Mouse (Mus musculus) urinary bladder, postnatal 10 days (tissue): ENCODE data around the gene Tex2.
A peak's percentile ranks its signal among the peaks of the same experiment; 100 is the strongest.
"Not testable (repeated sequence)": the region's sequence is repeated elsewhere in the genome, so short reads cannot be mapped to it uniquely, and the experiment has no call there.

Source experiments
- DNase-seq: peaks from one replicate; pipeline ENCODE4 v3.0.0; 2022; ENCODE audit warnings: low spot score

Gene Tex2

GRCm38 (mm10) chr11:106618768-106619167 lies 5.5 kb upstream of the Tex2 start:
- DNase-seq, result not testable (repeated sequence)

- no peak for DNase-seq
These were observed 4.8 kb upstream of the Tex2 start for GRCm38 (mm10) chr11:106617821-106618580.

DNA sequence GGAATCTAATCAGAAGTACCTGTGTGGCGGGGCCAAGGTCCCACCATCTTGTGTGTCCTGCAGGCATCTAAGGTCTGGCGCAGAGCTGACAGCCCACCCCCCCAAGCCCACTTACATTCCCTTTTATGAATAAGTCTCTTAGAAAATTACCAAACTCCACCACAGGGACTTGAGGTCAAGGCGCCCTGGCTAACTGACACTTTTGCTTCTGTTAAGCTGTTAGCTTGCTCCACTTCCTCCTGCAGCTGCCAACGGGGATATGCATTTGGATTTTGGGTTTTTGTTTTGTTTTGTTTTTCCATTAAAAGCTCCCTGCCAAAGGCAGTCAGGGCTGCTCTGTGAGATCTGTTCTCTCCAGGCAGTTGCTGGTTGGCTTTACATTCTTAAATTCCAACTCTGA lies 2.3 kb upstream of the Tex2 start:
- DNase-seq, result no peak

DNA sequence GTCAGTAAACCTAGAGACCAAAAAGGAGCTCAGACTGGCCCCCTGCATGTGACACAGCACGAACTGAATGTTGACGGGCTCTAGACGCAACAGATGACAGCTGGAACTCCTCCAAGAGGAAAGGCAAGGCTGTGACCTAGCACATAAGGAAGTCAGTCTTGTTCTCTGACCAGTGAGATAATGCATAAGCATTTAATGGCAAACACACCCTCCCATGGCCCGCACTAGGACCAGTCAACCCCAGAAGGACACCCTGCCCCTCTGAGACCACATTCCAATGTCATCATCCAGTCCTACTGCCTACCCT lies 1.1 kb upstream of the Tex2 start:
- no peak for DNase-seq

DNA sequence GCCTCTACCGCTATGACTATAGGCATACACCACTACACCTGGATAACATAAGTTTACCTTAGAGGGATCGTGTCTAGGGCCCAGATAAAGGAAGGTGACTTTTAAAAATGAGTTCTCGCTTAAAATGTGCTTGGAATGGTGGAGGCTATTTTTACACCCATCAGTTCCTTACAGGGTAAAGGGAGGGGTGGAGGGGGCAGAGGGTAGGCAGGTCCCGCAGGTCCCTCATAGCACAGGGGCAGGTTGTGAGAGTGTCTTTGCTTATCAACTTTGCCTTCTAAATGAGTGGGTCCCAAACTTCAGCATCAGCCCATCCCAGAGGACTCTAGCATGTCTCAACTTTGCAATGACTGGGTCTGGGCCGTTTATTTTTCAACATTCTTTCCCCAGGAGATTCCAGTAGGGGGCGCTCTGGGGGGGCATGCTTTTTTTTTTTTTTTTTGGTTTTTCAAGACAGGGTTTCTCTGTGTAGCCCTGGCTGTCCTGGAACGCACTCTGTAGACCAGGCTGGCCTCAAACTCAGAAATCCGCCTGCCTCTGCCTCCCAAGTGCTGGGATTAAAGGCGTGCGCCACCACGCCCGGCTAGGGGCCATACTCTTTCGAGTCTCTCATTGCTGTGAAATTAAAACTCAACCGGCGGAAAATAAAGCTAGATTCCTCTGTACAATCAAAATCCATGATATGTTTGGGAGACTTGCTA lies 565 bp upstream of the Tex2 start:
- DNase-seq, result no peak

DNA sequence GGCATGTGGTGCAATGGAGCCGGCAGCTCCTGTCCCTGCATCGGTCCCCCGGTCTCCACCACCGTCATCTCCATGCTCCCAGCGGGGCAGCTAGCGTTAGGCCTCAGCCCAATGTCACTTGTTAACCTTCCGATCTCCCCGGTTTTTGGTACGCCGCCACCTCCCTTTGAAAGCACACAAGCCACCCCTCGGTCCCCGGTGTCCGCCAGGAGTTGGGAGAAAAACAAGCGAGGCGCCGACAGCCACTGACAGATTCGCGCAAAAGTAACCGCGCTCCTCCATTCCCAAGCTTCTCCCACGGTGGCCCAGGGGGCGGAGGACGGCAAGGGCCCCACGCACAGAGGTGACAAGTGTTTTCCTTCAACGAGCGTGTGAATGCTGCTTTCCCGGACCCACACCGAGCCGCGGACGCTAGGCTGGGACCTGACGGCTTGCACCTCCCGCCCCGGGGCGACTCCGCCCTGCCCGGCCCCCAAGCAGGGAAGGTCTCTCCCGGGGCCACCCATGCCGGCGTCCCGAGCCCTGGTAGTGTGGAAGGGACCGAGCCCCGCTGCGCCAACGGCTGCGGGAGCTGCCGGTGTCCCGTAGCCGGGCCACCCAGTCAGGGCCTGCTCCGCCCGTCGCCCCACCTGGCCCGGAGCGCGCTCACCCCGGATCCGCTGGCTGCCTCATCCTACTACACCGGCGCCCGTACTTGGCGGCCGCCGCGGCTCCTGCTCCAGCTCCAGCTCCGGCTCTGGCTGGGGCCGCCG lies 838 bp downstream of the Tex2 start:
- DNase-seq, result peak; percentile 14

- DNase-seq, result no peak
These were observed 3.5 kb downstream of the Tex2 start for GRCm38 (mm10) chr11:106609731-106610130.

GRCm38 (mm10) chr11:106607316-106607715 lies 5.9 kb downstream of the Tex2 start:
- no peak for DNase-seq

- no peak for DNase-seq
These were observed 7.2 kb downstream of the Tex2 start for GRCm38 (mm10) chr11:106606042-106606441.

- no peak for DNase-seq
These were observed 10.0 kb downstream of the Tex2 start for GRCm38 (mm10) chr11:106603230-106603629.

DNA sequence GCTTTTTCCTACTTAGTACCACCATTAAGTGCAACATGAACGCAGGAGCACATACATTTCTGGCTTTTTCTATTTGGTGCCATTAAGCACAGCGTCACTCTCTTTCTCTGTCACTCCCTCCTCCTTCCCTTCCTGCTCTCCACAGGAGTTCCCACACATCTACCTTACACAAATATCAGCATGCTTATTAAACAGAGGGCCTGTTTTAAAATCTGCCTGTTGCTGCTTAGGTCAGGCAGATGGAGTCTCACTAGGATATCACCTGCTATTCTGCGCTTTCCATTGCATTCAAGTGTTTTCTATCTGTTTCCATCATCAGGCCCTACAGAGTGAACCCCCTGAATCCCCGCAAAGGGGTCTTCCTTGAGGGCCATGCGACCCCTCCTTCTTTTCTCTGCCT lies 13.1 kb downstream of the Tex2 start:
- no peak for DNase-seq

- DNase-seq, result no peak
These were observed 13.9 kb downstream of the Tex2 start for GRCm38 (mm10) chr11:106599345-106599744.

DNA sequence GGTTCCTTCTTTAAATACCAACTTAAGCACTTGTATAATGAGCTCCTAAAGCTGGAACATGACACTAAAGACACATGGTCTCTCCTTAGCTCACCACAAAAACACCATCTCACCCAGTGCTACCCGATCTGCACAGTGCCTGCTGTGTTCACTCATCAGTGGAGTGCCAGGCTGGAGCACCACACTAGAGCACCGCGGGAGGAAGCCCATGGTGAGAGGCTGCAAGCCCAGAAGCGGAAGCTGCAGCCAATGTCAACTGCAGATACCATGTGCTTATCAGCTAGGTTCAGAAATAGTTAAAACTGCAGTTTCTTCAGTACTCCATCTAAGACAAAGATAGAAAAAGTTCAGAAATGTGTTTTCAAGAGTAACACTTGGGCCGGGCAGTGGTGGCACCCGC lies 14.9 kb downstream of the Tex2 start:
- DNase-seq, result no peak

- DNase-seq, result no peak
These were observed 15.4 kb downstream of the Tex2 start for GRCm38 (mm10) chr11:106597737-106598330.

- no peak for DNase-seq
These were observed 22.0 kb downstream of the Tex2 start for GRCm38 (mm10) chr11:106591183-106591582.

GRCm38 (mm10) chr11:106590143-106590542 lies 23.1 kb downstream of the Tex2 start:
- DNase-seq, result no peak

DNA sequence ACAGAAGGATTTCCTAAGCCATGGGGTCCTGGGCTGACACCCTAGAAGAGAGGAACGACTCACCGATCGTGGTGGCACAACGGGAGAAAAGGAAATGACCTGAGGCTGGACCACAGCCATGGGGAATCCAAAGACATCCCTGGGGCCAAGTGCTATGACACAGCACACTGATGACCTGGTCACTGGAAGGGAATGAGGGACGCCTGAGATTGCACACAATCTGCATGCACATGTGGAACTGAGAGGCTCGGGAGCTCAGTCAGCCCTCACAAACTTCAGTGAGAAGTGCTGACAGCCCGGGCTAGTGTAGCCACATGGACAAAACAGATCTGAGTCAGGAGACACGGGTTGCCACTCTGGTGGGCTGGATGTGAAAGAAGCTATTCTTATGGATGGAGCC lies 24.4 kb downstream of the Tex2 start:
- no peak for DNase-seq

GRCm38 (mm10) chr11:106587786-106588519 lies 25.3 kb downstream of the Tex2 start:
- DNase-seq, result no peak

GRCm38 (mm10) chr11:106583801-106584200 lies 29.4 kb downstream of the Tex2 start:
- DNase-seq, result no peak

DNA sequence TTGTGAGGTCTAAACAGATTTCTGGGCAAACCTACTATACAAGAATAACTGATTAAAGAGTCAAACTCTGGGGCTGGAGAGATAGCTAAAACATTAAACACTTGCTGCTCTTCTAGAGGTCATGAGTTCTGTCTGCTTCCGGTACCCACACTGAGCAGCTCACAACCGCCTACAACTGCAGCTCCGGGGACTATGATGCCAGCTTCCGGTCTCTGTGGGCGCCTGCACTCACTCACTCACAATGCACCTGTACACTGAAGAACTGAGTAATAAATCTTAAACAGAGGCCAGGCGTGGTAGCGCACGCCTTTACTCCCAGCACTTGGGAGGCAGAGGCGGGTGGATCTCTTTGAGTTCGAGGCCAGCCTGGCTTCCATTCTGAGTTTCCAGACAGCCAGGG lies 31.9 kb downstream of the Tex2 start:
- no peak for DNase-seq

DNA sequence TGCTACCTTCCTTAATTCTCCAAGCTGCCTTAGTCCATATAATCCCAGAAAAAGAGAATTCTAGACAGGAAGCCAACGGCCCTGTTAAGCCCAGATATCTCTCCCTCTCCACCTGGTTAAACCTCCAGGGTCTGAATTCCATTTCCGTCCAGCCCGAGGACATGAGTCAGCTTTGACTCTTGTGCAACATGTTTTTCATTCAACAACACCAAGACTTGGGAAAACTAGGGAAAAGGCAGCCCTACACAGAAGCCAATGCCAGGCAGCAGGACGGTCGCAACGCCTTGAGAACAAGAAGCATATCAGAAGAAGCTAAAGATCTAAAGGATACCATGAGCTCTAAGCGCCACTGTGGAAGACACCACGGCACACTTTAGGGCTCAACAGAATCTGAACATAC lies 32.8 kb downstream of the Tex2 start:
- DNase-seq, result no peak

DNA sequence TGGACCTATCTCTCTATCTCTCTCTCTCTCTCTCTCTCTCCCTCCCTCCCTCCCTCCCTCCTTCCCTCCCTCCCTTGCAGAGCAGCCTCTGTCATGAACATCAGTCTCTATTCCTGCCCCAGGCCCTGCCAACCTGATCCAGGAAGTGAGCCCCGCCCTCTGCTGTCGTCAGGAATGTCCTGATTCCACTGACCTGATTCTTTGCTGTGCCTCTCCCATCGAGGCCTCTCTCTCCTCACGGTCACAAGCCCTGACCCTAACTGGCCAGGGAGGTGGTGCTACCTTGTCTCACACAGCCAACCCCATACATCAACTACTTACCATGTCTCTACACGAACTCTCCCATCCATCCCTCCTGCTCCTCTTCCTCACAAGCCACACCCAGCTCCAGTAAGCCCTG lies 33.3 kb downstream of the Tex2 start:
- no peak for DNase-seq
